Mouse (Mus musculus): Measurements from ENCODE around the gene Cenpt. TPM values are rescaled to one million over a fixed set of nuclear protein-coding genes. Genes with fewer than 3 reads are reported as not detected.
A peak's percentile ranks its signal among the peaks of the same experiment; 100 is the strongest.
"Not testable (repeated sequence)": the region's sequence is repeated elsewhere in the genome, so short reads cannot be mapped to it uniquely, and the experiment has no call there.

Gene Cenpt
- polyA plus RNA-seq, 1 experiment from 2014 or later: 45.4 TPM

DNA sequence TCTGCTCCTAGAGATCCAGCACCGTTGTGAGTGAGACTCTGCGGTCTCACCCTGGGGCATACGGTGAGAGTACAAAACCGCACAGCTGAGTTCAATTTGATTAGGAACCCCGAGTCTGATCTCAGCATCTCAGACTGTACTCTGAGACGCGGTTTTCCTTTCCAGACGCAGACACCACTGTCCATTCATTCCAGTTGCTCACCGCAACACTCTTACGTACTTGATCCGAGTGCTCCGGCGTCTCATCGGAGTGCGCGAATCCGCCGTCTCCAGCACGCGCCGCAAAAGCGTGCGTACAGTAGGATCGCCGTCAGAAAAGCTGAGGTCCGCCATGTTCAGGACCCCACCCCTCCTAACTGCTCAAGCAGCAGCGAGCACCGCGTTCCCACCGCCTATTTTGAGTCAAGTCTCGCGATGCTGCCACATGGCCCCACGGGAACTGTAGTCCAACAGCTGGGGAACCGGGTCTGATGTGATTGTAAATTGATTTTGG is 1.4 kb downstream of the Cenpt start:
- H3K27me3 ChIP-seq: no peaks in the 10 kb centered on the region
- peak overlapping the region; percentile 84 for H3K9ac ChIP-seq
- H3K9me3 ChIP-seq: no peaks in the 10 kb centered on the region
- under 1% methylated on average over 34 of the region's 34 CpGs for WGBS
- peak overlapping the region; percentile 73 for H3K4me2 ChIP-seq
- ATAC-seq (ENCODE audit: borderline replicate concordance, extremely low read depth, low FRiP score, low TSS enrichment): peak; percentile 75
- peak overlapping the region; percentile 75 for H3K4me3 ChIP-seq
- peaks cover 27% of the 10 kb centered on the region for H3K36me3 ChIP-seq
- H3K27ac ChIP-seq: peak overlapping the region; percentile 74
- H3K4me1 ChIP-seq: peaks cover 20% of the 10 kb centered on the region

DNA sequence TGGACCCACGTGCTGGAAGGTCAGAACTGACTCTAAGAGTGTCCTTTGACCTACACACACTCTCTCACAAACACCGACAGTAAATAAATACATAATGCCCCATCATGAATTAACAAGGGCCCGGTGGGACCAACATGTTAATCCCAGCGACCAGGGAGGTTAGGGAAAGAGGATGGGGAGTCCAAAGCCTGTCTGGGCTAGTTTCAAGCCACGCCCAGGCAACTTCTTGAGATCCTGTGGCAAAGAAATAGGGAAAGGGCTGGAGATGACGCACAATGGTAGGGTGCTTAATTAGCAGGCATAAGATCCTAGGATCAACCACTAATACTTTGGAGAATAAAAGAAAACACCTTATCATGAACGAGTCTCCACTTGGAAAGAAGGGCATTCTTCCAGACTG is 2.5 kb downstream of the Cenpt start:
- Histone ChIP-seq H3K27me3 (no peaks in the 10 kb centered on the region), H3K4me1 (peaks cover 10% of the 10 kb centered on the region), H3K36me3 (peaks cover 38% of the 10 kb centered on the region), H3K27ac (no peak overlapping the region), H3K4me3 (peak overlapping the region; percentile 13), H3K9me3 (no peaks in the 10 kb centered on the region), H3K4me2 (peak overlapping the region; percentile 43), H3K9ac (no peak overlapping the region)
- ATAC-seq (ENCODE audit: borderline replicate concordance, extremely low read depth, low FRiP score, low TSS enrichment): no peak
- WGBS: 63% methylated on average over 7 of the region's 7 CpGs

DNA sequence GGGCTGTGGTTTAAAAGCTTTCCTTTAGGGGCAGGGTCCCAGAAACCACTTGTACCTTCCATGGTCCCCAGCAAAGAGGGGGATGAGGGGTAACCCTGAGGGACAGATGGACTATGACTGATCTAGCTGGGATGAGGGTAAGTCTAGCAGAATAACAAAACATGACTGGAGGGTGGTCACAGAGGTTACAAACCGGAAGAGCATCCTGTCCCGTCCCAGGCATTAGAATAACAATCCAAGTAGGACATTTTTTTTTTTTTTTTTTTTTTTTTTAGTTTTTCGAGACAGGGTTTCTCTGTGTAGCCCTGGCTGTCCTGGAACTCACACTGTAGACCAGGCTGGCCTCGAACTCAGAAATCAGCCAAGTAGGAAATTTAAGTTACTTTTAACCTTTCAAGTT is 3.1 kb downstream of the Cenpt start:
- Histone ChIP-seq H3K4me1 (peaks cover 10% of the 10 kb centered on the region), H3K36me3 (peaks cover 44% of the 10 kb centered on the region), H3K27ac (no peak overlapping the region), H3K9ac (no peak overlapping the region), H3K27me3 (no peaks in the 10 kb centered on the region), H3K4me2 (peak overlapping the region; percentile 43; the same call in 1 of the 2 replicates), H3K4me3 (no peak overlapping the region), H3K9me3 (no peaks in the 10 kb centered on the region)
- WGBS: 71% methylated on average over 4 of the region's 4 CpGs
- no peak for ATAC-seq (ENCODE audit: borderline replicate concordance, extremely low read depth, low FRiP score, low TSS enrichment)

DNA sequence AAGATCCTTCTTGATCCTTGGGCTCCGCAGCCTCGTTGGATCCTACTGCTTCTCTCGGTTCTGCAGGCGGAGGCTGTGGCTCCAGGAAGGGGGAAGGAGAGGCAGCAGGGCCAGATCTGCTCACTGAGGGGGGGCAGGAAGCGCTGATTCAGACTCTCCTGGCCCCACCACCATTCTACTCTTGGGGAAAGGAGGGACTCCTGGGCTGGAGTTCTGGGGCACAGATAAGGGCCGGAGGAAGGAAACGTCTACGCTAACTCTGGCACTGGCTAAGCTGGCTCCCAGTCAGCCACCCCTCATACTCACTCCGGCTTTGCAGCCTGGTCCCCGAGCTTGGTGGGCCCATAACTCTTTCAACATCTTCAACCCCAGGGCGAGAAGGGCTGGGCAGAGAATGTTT is 6.4 kb downstream of the Cenpt start:
- Histone ChIP-seq H3K27ac (no peak overlapping the region), H3K4me2 (no peak overlapping the region), H3K9me3 (no peaks in the 10 kb centered on the region), H3K4me3 (no peak overlapping the region), H3K36me3 (peaks cover 60% of the 10 kb centered on the region), H3K9ac (no peak overlapping the region), H3K27me3 (no peaks in the 10 kb centered on the region), H3K4me1 (peaks cover 7% of the 10 kb centered on the region)
- 88% methylated on average over 11 of the region's 11 CpGs for WGBS
- no peak for ATAC-seq (ENCODE audit: borderline replicate concordance, extremely low read depth, low FRiP score, low TSS enrichment)

DNA sequence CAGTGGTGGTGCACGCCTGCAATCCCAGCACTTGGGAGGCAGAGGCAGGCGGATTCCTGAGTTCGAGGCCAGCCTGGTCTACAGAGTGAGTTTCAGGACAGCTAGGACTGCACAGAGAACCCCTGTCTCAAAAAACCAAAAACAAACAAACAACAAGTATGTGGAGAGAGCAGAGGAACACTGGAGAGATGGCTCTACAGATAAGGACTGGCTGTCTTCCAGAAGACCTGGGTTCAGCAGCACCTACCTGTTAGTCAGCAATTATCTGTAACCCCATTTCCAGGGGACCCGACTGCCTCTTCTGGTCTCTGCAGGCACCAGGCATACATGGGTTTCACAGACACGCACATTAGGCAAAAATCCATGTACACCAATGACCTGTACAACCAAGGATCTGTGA is 13.9 kb downstream of the Cenpt start:
- Histone ChIP-seq H3K4me2 (no peak overlapping the region), H3K27me3 (no peaks in the 10 kb centered on the region), H3K27ac (no peak overlapping the region), H3K4me3 (no peak overlapping the region), H3K9me3 (no peaks in the 10 kb centered on the region), H3K36me3 (peaks cover 8% of the 10 kb centered on the region), H3K4me1 (no peaks in the 10 kb centered on the region), H3K9ac (no peak overlapping the region)
- ATAC-seq (ENCODE audit: borderline replicate concordance, extremely low read depth, low FRiP score, low TSS enrichment): no peak
- WGBS: 85% methylated on average over 5 of the region's 5 CpGs

DNA sequence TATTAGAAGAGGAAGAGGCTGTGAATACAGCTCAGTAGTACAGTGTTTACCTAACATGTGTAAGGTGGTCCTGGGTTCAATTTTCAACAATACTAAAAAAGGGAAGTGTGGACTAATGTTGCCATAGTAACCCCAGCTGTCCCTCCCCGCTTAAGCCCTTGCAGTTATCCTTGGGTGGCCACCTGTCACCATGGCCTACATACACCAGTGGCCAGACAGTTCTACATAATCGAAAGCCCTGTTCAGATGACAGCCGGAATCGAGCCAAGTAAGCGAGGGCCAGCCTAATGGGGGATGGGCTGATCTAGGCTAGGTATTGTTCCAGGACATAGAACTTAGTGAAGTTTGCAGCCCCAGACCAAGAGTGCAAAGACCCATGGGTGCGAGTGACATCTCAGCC is 16.1 kb downstream of the Cenpt start:
- H3K9ac ChIP-seq: no peak overlapping the region
- H3K4me3 ChIP-seq: no peak overlapping the region
- no peaks in the 10 kb centered on the region for H3K36me3 ChIP-seq
- no peaks in the 10 kb centered on the region for H3K9me3 ChIP-seq
- no peak overlapping the region for H3K27ac ChIP-seq
- H3K27me3 ChIP-seq: no peaks in the 10 kb centered on the region
- H3K4me2 ChIP-seq: no peak overlapping the region
- no peaks in the 10 kb centered on the region for H3K4me1 ChIP-seq
- 82% methylated on average over 6 of the region's 6 CpGs for WGBS
- no peak for ATAC-seq (ENCODE audit: borderline replicate concordance, extremely low read depth, low FRiP score, low TSS enrichment)

DNA sequence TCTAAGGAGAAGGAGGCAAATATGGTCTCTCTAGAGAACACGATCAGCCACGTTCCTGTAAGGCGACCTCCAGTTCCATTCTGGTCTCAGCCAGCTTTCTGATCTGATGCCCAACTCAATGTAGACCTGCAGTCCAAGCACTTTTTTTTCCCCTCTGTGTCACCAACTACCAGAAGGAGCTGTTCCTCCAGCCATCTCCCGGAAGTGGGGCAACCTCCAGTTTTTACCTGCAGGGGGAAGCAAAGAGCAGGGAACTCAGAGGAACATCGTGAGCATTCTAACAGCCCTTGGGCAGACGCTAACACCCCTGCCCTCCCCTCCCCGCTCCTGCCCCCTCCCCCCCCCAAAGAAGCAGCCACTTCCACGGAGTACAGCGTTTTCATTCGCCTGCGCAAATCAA is 17.8 kb downstream of the Cenpt start:
- Histone ChIP-seq H3K4me3 (no peak overlapping the region), H3K9ac (no peak overlapping the region), H3K27me3 (no peaks in the 10 kb centered on the region), H3K27ac (no peak overlapping the region), H3K36me3 (no peaks in the 10 kb centered on the region), H3K9me3 (no peaks in the 10 kb centered on the region), H3K4me1 (no peaks in the 10 kb centered on the region), H3K4me2 (no peak overlapping the region)
- 30% methylated on average over 11 of the region's 11 CpGs for WGBS
- no peak; the same call in 1 of the 2 replicates for ATAC-seq (ENCODE audit: borderline replicate concordance, extremely low read depth, low FRiP score, low TSS enrichment)

DNA sequence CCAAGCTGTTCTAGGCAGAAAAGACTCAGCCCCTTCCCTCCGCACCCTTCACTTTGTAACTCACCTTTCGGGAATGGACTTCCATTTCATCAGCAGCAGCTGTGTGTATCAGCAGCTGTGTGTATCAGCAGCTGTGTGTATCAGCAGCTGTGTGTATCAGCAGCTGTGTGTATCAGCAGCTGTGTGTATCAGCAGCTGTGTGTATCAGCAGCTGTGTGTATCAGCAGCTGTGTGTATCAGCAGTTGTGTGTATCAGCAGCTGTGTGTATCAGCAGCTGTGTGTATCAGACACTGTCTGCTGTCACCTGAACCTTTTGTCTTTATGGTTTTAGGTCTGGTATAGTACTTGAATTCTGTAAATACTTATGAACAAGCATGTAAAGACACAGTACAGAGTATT is 19.3 kb downstream of the Cenpt start:
- H3K4me2 ChIP-seq; H3K9ac ChIP-seq; H3K4me1 ChIP-seq; H3K27me3 ChIP-seq; ATAC-seq (ENCODE audit: borderline replicate concordance, extremely low read depth, low FRiP score, low TSS enrichment); H3K27ac ChIP-seq; H3K4me3 ChIP-seq; H3K36me3 ChIP-seq; H3K9me3 ChIP-seq: not testable (repeated sequence)
- 78% methylated on average over 2 of the region's 2 CpGs for WGBS

DNA sequence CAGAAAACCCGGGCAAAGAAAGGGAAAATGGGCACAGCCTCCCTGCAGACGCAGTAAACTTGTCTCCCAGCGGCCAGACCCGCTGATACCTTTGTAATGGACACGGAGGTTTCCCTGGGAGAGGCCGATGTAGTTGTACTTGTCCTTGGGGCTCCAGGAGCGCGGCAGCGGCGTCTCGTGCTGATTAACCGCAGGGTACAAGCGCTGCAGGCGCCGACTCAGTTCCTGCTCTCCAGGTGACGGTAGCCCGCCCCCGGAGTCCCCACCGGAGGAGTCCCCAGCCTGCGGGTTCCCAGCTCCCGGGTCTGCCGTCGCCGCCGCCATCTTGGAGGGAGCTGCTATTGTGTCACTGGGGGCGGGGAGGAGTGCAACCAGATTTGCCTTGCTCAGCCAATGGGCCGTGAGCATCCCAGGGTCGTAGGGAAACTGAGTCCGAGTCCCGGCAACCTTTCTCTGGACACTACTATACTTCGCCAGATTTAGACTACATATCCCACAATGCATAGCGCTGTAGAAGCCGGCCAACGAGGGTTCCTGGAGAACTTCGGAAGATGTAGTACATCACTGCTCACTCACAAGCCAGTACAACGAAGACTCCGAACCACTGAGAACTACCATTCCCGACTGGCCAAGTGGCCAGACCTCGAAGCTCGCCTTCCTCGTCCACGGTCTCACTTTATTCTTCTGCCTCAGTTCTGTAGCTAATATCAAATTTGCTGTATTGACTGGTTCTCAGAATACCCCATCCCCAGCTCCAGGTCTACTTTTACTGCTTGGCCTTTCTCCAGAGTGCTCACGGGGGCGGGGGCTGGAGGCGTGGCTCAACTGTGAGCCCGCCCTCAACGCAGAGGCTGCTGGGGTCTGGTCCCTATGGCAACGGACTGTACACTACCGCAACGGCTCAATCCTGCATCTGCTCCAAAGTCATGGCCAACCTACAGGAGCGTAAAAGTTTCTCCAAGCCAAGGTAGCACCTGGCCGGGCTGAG is 25.9 kb downstream of the Cenpt start, which contains the start of the genes Ranbp10 and Tsnaxip1:
Gene Ranbp10 (minus strand): TSS at position 490 of the 988 bp plus-strand sequence.
Gene Tsnaxip1 (plus strand): TSS at position 871 of the 988 bp plus-strand sequence.
- Histone ChIP-seq H3K4me2 (peak within 1 kb of the TSS; percentile 65), H3K27me3 (no peaks in the 10 kb centered on the region), H3K9me3 (no peaks in the 10 kb centered on the region), H3K4me3 (peak within 1 kb of the TSS; percentile 82), H3K27ac (peak within 1 kb of the TSS; percentile 76), H3K4me1 (peaks cover 15% of the 10 kb centered on the region), H3K36me3 (peaks cover 21% of the 10 kb centered on the region), H3K9ac (peak within 1 kb of the TSS; percentile 83)
- WGBS: under 1% methylated on average over 52 of the region's 52 CpGs
- peak; percentile 98 for ATAC-seq (ENCODE audit: borderline replicate concordance, extremely low read depth, low FRiP score, low TSS enrichment)

DNA sequence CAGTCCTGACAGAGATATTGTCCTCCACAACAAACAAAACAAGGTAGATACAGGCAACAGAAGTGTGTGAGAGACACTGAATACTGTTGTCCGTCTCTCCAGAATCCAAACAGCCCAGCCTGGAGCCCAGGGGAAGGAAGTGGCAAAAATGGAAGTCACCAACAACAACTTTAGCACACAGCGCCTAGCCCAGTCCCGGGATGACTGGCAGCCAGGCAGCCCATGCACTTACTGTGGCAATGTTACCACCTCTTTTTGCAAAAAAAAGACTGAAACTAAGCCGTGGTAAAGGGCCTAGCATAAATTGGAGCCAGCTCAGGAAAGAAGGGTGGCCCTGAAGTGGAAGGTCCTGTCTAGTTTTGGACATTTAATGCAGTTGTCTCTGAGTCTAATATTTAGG is 26.7 kb downstream of the Cenpt start:
- peaks cover 27% of the 10 kb centered on the region for H3K36me3 ChIP-seq
- no peaks in the 10 kb centered on the region for H3K27me3 ChIP-seq
- H3K4me3 ChIP-seq: peak overlapping the region; percentile 82
- peak overlapping the region; percentile 63 for H3K4me2 ChIP-seq
- WGBS: 4% methylated on average over 4 of the region's 4 CpGs
- peaks cover 15% of the 10 kb centered on the region for H3K4me1 ChIP-seq
- no peaks in the 10 kb centered on the region for H3K9me3 ChIP-seq
- no peak for ATAC-seq (ENCODE audit: borderline replicate concordance, extremely low read depth, low FRiP score, low TSS enrichment)
- no peak overlapping the region for H3K27ac ChIP-seq
- peak overlapping the region; percentile 83 for H3K9ac ChIP-seq

DNA sequence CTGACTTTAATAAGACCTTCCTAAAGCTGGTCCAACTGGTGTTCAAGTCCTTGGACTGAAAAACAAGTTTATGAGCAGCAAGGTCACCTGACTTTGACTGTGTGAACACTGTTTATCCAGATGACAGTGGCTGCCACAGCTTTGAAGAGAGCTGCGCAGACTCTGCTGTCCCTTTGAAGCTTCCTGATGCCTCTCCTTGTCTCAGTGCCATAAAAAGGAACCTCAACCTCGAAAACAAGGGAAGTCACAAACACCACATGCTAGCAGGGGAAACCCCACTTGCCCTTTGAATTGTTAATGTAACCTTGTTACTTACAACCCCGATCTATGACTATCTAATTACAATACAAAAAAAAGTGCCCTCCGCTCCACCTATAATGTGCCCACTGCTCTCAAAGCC is 27.6 kb downstream of the Cenpt start:
- Histone ChIP-seq H3K4me2 (peak overlapping the region; percentile 63), H3K27me3 (no peaks in the 10 kb centered on the region), H3K27ac (no peak overlapping the region), H3K9me3 (no peaks in the 10 kb centered on the region), H3K4me1 (peaks cover 15% of the 10 kb centered on the region), H3K9ac (no peak overlapping the region), H3K4me3 (peak overlapping the region; percentile 82), H3K36me3 (peaks cover 30% of the 10 kb centered on the region)
- no peak for ATAC-seq (ENCODE audit: borderline replicate concordance, extremely low read depth, low FRiP score, low TSS enrichment)
- WGBS: 76% methylated on average over 4 of the region's 4 CpGs

DNA sequence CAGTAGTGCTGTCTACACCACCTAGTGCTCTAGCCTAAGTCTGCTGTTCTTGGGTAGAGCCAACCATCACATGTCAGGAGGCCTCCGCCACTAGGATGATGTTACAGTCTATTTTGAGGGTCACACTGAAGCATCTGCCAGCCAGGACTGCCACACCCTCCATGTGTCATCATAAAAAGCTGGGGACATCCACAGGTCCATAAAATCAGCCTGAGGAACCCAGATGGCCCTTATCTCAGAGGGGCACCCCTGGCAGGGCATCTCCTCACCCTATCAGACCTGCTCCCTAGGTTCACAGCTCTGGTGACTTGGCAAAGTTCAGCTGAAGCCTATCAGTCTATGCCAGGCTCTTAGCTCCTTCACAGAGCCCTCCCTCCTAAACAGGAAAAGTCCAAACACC is 32.2 kb downstream of the Cenpt start:
- Histone ChIP-seq H3K4me3 (no peak overlapping the region), H3K4me2 (no peak overlapping the region), H3K36me3 (peaks cover 41% of the 10 kb centered on the region), H3K27me3 (no peaks in the 10 kb centered on the region), H3K27ac (no peak overlapping the region), H3K9me3 (no peaks in the 10 kb centered on the region), H3K4me1 (peaks cover 7% of the 10 kb centered on the region), H3K9ac (no peak overlapping the region)
- peak; percentile 79; the same call in 1 of the 2 replicates for ATAC-seq (ENCODE audit: borderline replicate concordance, extremely low read depth, low FRiP score, low TSS enrichment)
- whole genome bisulfite sequencing: 100% methylated on average over 1 of the region's 1 CpGs
